In genomic region chr16:38910088-38910487, GRCm38 (mm10) we compare ENCODE assay signal across 24 mouse cellular contexts. TPM values are rescaled to one million over a fixed set of nuclear protein-coding genes. Genes with fewer than 3 reads are reported as not detected.
"Had no signal": no experiment of that assay in that cellular context is flagged by ENCODE, and none has a peak within 500 bp of the region (broad histone marks: within the 10 kb centered on the region; RNA-seq: fewer than 3 reads in every experiment).

No protein-coding gene starts in this region.

- H3K4me2 ChIP-seq: heart, embryonic 12.5 days; hindbrain, embryonic 12.5 days; hindbrain, embryonic 14.5 days; limb, embryonic 12.5 days; liver, embryonic 11.5 days; liver, embryonic 13.5 days; liver, embryonic 15.5 days had no signal

- H3K36me3 ChIP-seq: heart, embryonic 10.5 days; heart, embryonic 12.5 days; hindbrain, embryonic 10.5 days; hindbrain, embryonic 12.5 days; limb, embryonic 10.5 days; limb, embryonic 12.5 days; liver, embryonic 13.5 days; liver, embryonic 15.5 days had no signal

- H3K9ac ChIP-seq: heart, embryonic 12.5 days; hindbrain, embryonic 12.5 days; hindbrain, embryonic 14.5 days; limb, embryonic 12.5 days; liver, embryonic 13.5 days; liver, embryonic 15.5 days; liver, postnatal 0 days had no signal

- H3K9me3 ChIP-seq: heart, embryonic 10.5 days; heart, embryonic 12.5 days; hindbrain, embryonic 10.5 days; hindbrain, embryonic 12.5 days; limb, embryonic 10.5 days; limb, embryonic 12.5 days; liver, embryonic 13.5 days; liver, embryonic 15.5 days had no signal

- H3K4me3 ChIP-seq: gastrocnemius, adult 2 months; heart, embryonic 10.5 days; heart, embryonic 12.5 days; hindbrain, embryonic 10.5 days; hindbrain, embryonic 12.5 days; left cerebral cortex, adult 2 months; limb, embryonic 10.5 days; limb, embryonic 12.5 days; liver, embryonic 13.5 days; liver, embryonic 15.5 days had no signal

- H3K4me1 ChIP-seq: liver, embryonic 13.5 days; liver, embryonic 15.5 days had no signal

- H3K27me3 ChIP-seq: hindbrain, embryonic 12.5 days had no signal

- H3K27ac ChIP-seq: gastrocnemius, adult 2 months; heart, embryonic 10.5 days; hindbrain, embryonic 10.5 days; hindbrain, embryonic 12.5 days; hindbrain, embryonic 14.5 days; limb, embryonic 10.5 days; limb, embryonic 12.5 days; liver, embryonic 13.5 days; liver, embryonic 15.5 days had no signal

- ATAC-seq: hindbrain, embryonic 16.5 days; inflammation-experienced regulatory T-cells, adult 6 months had no signal

- DNase-seq: gastrocnemius, adult 2 months; gastrocnemius, postnatal 10 days; gastrocnemius, postnatal 25 days; heart, adult 18-20 months; heart, postnatal 10 days; heart, postnatal 4 days; kidney, postnatal 10 days; kidney, postnatal 4 days; layer of hippocampus, adult 9-11 months; liver, embryonic 13.5 days; liver, postnatal 0 days had no signal

RNA-seq across cellular contexts. Expression of gene Igsf11, which starts 17.6 kb away (rescaled TPM):
- total RNA-seq: granulocyte monocyte progenitor cell, adult 5-6 weeks had no signal
- polyA plus RNA-seq: inflammation-experienced regulatory T-cells, adult 6 months had no signal
